Mouse (Mus musculus) midbrain, embryonic 15.5 days (tissue): ENCODE data around the gene Gm20388. TPM values are rescaled to one million over a fixed set of nuclear protein-coding genes. Genes with fewer than 3 reads are reported as not detected.

ENCODE experiments used
- ATAC-seq: fragments of 200-750 bp; cut with Nextera tagmentation; replicated peaks from 2 replicates; pipeline ENCODE4 v1.8.0; 2017; ENCODE audit warnings: moderate TSS enrichment
- H3K27ac ChIP-seq: fragments of 300-500 bp; sonication (generic); 2 replicates; pipeline ENCODE4 v1.5.1; 2015; ENCODE audit warnings: mild to moderate bottlenecking, inconsistent platforms
- H3K27me3 ChIP-seq: fragments of 300-500 bp; sonication (generic); replicated peaks from 2 replicates; pipeline ENCODE4 v1.6.1; 2015; ENCODE audit warnings: inconsistent platforms
- H3K36me3 ChIP-seq: fragments of 300-500 bp; sonication (generic); replicated peaks from 2 replicates; pipeline ENCODE4 v1.6.1; 2015; ENCODE audit warnings: inconsistent platforms
- H3K4me1 ChIP-seq: fragments of 300-500 bp; sonication (generic); 2 replicates; pipeline ENCODE4 v1.6.1; 2015; ENCODE audit warnings: inconsistent platforms
- H3K4me2 ChIP-seq: fragments of 300-500 bp; sonication (generic); 2 replicates; pipeline ENCODE4 v1.6.1; 2015; ENCODE audit warnings: inconsistent platforms, mild to moderate bottlenecking, moderate library complexity
- H3K4me3 ChIP-seq: fragments of 300-500 bp; sonication (generic); 2 replicates; pipeline ENCODE4 v1.5.1; 2015; ENCODE audit warnings: mild to moderate bottlenecking, inconsistent platforms
- H3K9ac ChIP-seq: fragments of 300-500 bp; sonication (generic); 2 replicates; pipeline ENCODE4 v1.6.1; 2015; ENCODE audit warnings: mild to moderate bottlenecking, inconsistent platforms
- H3K9me3 ChIP-seq: fragments of 300-500 bp; sonication (generic); 2 replicates; pipeline ENCODE4 v1.6.1; 2016; ENCODE audit warnings: inconsistent platforms
- WGBS: fragments of 180-500 bp; shearing (Covaris S2); methylation state at CpG from one replicate; pipeline ENCODE4 v1.1.7; 2015; ENCODE audit warnings: mixed read lengths; 5-methylcytosine and 5-hydroxymethylcytosine counted together
- polyA plus RNA-seq: library from polyadenylated mRNA; unstranded; fragments of >200 nt; fragmentation: Nextera tagmentation; extraction: Ambion mirVana; gene quantifications from 2 replicates; pipeline ENCODE4 v1.2.1, GENCODE M21; 2015

Gm20388 gene
- polyA plus RNA-seq, 1 experiment from 2014 or later: 5.6 TPM

DNA sequence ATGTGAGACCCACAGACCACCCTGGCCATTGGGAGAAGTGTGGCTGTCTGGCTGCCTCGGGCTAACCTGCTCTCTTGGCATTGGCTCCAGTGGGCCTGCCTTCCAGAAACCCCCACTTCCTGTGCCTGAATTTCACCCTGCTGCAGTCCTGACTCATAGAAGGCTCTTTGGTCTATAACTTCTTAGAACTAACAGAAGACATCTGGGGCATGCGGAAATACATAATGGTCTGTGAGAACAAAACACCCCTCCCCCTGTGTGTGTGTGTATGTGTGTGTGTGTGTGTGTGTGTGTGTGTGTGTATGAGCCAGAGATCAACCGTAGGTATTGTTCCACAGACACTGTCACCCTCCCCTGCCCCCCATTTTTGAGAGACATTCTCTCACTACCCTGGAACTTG is 152.7 kb downstream of the Gm20388 start:
- Histone ChIP-seq H3K4me3 (no peak overlapping the region), H3K27ac (no peak overlapping the region), H3K4me2 (no peak overlapping the region), H3K9ac (no peak overlapping the region), H3K27me3 (no peaks in the 10 kb centered on the region), H3K4me1 (no peaks in the 10 kb centered on the region), H3K36me3 (no peaks in the 10 kb centered on the region), H3K9me3 (no peaks in the 10 kb centered on the region)
- WGBS: 76% methylated on average over 3 of the region's 3 CpGs
- no peak for ATAC-seq

DNA sequence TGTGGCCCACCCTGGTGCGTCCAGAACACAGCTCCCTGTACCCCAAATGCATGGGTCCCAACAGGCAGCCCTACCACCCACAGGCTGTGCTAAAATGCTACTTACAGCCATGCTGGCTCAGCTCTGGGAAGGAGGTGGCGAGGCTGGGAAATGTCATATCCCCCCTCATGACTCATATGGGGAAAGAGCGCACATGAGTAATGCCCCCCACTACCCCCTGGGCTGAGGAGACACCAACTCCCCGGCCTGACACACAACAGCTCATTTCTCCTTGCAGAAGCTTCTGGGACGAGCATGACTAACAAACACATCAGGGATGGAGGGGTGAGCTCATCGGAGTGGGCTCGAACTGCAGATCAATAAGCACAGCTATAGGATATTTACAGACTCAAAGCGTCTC is 155.0 kb downstream of the Gm20388 start:
- Histone ChIP-seq H3K9me3 (no peaks in the 10 kb centered on the region), H3K9ac (no peak overlapping the region), H3K4me2 (no peak overlapping the region), H3K4me1 (no peaks in the 10 kb centered on the region), H3K27ac (no peak overlapping the region), H3K27me3 (no peaks in the 10 kb centered on the region), H3K4me3 (no peak overlapping the region), H3K36me3 (no peaks in the 10 kb centered on the region)
- WGBS: 89% methylated on average over 8 of the region's 8 CpGs
- ATAC-seq: no peak

DNA sequence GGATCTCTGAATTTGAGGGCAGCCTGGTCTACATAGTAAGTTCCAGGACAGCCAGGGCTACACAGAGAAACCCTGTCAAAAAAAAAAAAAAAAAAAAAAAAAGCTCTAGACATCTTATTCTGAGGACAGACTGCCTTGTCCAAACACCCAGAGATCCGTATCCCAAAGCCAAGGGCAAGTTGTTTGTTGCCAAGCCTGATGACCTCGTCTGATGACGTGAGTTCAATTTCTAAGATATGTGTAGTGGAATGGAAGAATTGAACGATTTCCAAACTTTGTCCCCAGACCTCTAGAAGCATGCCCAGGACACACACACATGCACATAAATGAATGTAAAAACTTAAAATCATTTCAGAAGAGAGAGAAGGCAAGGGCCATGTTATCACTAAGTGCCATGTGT is 155.6 kb downstream of the Gm20388 start:
- no peak for ATAC-seq
- no peaks in the 10 kb centered on the region for H3K4me1 ChIP-seq
- H3K27ac ChIP-seq: no peak overlapping the region
- WGBS: 86% methylated on average over 4 of the region's 4 CpGs
- no peaks in the 10 kb centered on the region for H3K36me3 ChIP-seq
- no peak overlapping the region for H3K4me2 ChIP-seq
- H3K9me3 ChIP-seq: no peaks in the 10 kb centered on the region
- H3K9ac ChIP-seq: no peak overlapping the region
- H3K27me3 ChIP-seq: no peaks in the 10 kb centered on the region
- no peak overlapping the region for H3K4me3 ChIP-seq

DNA sequence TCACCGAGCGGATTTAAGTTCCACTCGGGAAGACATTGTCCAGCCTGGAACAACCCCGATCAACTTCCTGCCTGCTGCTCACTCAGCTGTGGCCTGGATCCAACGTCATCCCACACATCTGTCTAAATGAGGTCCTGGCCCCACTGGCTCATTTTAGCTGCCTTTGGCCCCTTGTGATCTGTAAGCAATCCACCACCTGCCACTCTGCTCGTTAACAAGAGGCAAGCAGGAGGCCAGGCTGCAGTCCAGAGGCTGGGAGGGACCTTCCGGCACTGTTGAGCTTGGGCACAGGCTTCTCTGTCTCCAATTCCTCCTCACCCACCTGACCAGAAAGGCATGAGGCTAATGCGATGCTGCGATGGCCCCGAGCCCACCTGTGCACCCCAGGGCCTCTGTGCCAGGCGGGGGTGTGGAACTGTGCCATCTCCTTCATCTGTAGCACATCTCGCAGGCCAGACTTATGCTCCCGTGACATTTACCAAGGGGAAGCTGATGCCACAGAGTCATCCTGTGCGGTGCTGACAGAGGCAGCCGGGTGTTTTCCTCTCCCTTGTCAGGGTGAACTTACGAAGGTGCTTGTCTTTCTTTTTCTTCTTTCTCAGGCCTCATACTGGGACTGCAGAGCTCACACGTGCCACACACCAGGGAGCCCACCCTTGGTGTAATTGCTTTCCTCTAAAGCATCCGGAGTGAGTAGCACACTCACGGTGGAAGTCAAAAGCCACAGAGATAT is 157.5 kb downstream of the Gm20388 start:
- Histone ChIP-seq H3K27ac (no peak overlapping the region), H3K36me3 (no peaks in the 10 kb centered on the region), H3K4me3 (no peak overlapping the region), H3K4me1 (peaks cover 4% of the 10 kb centered on the region; the same call in 1 of the 2 replicates), H3K4me2 (no peak overlapping the region), H3K9me3 (no peaks in the 10 kb centered on the region), H3K27me3 (no peaks in the 10 kb centered on the region), H3K9ac (no peak overlapping the region)
- ATAC-seq: no peak
- WGBS: 61% methylated on average over 19 of the region's 19 CpGs

DNA sequence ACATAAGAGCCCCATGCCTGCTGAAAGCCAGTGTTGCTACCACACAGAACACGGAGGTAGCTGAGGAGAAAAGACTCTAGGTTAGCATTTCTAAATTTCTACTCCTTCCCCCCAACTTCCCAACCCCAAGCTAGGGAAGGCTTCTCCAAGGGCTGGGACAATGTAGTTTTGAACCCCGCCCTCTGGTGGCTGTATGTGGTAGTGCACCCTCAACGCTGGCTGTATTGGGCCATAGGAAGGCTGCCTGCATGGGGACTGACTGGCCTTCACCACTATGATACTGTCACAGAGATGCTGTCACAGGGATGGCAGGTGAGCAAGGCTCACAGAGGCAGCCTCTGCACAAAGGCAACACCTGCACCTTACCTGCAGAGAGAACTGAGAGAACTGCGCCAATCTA is 161.0 kb downstream of the Gm20388 start:
- H3K4me1 ChIP-seq: peaks cover 4% of the 10 kb centered on the region; the same call in 1 of the 2 replicates
- H3K4me2 ChIP-seq: no peak overlapping the region
- no peak overlapping the region for H3K4me3 ChIP-seq
- no peaks in the 10 kb centered on the region for H3K9me3 ChIP-seq
- H3K36me3 ChIP-seq: no peaks in the 10 kb centered on the region
- WGBS: 29% methylated on average over 4 of the region's 4 CpGs
- ATAC-seq: peak; percentile 50; the same call in 1 of the 2 replicates
- no peaks in the 10 kb centered on the region for H3K27me3 ChIP-seq
- H3K27ac ChIP-seq: no peak overlapping the region
- no peak overlapping the region for H3K9ac ChIP-seq

DNA sequence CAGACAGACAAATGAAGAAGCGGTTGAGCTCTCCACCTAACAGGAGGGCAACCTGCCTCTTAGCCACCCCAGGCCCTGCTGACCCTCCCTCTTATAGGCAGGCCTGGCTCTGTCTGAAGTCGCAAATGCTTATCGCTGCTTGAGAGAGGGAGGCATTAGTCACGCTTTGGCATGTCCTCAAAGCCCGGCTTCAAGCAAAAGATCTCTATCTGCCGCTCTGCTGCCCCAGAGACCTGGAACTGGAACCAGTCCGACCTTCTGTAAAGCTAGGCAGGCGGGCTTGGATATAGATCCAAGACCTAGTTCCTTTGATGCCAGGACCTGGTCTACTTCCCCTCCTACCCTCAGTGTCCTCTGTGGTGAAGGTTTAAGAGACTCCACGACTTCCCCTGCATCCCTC is 161.6 kb downstream of the Gm20388 start:
- H3K9ac ChIP-seq: no peak overlapping the region
- no peak overlapping the region for H3K27ac ChIP-seq
- no peak overlapping the region for H3K4me2 ChIP-seq
- H3K27me3 ChIP-seq: no peaks in the 10 kb centered on the region
- H3K9me3 ChIP-seq: no peaks in the 10 kb centered on the region
- WGBS: 46% methylated on average over 9 of the region's 9 CpGs
- H3K36me3 ChIP-seq: no peaks in the 10 kb centered on the region
- H3K4me1 ChIP-seq: peaks cover 4% of the 10 kb centered on the region; the same call in 1 of the 2 replicates
- H3K4me3 ChIP-seq: no peak overlapping the region
- ATAC-seq: no peak

DNA sequence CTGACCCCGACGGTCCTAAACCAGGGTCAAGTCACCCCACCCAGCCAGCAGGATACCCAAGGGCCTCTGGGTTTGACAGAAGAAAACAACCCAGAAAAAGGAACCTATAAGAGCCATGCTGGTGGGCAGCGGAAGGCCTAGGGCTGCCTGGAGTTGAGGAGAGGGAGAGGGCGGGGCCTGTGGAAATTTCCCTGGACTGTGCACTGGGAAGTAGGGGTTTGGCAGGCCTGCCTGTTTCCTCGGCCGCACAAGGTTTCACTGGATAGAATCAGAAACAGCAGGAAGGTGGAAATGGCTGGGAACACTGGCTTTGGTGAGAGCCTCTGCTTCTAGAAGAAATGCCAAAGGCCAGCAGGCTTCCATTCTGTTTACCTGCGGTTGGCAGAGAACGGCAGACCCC is 162.2 kb downstream of the Gm20388 start:
- Histone ChIP-seq H3K9me3 (no peaks in the 10 kb centered on the region), H3K27ac (no peak overlapping the region), H3K4me1 (peaks cover 4% of the 10 kb centered on the region; the same call in 1 of the 2 replicates), H3K36me3 (no peaks in the 10 kb centered on the region), H3K4me3 (no peak overlapping the region), H3K27me3 (no peaks in the 10 kb centered on the region), H3K9ac (no peak overlapping the region), H3K4me2 (no peak overlapping the region)
- ATAC-seq: no peak
- 86% methylated on average over 8 of the region's 8 CpGs for WGBS

DNA sequence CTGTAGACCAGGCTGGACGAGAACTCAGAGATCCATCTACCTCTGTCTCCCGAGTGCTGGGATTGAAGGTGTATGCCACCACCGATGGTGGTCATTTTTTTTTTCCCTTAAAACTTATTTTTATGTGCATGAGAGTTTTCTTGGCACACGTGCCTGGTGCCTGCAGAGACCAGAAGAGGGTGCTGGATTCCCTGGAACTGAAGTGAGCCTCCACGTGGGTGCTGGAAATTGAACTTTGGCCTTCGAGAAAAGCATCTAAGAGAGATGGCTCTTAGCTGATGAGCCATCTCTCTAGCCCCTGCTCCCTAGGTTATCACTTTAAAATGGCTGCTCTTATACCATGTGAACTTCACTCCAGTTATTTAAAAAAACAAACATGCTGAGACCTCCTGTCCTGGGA is 163.9 kb downstream of the Gm20388 start:
- 79% methylated on average over 6 of the region's 6 CpGs for WGBS
- no peaks in the 10 kb centered on the region for H3K36me3 ChIP-seq
- no peak for ATAC-seq

GRCm38 (mm10) chr8:120075347-120075746 is 164.7 kb downstream of the Gm20388 start:
- no peak overlapping the region for H3K4me2 ChIP-seq
- 51% methylated on average over 6 of the region's 6 CpGs for WGBS
- no peaks in the 10 kb centered on the region for H3K27me3 ChIP-seq
- H3K9me3 ChIP-seq: no peaks in the 10 kb centered on the region
- H3K27ac ChIP-seq: no peak overlapping the region
- peaks cover 4% of the 10 kb centered on the region; the same call in 1 of the 2 replicates for H3K4me1 ChIP-seq
- ATAC-seq: no peak
- H3K36me3 ChIP-seq: no peaks in the 10 kb centered on the region
- no peak overlapping the region for H3K9ac ChIP-seq
- H3K4me3 ChIP-seq: no peak overlapping the region

More for the DNA sequence above, 163.9 kb downstream of the Gm20388 start:
- peaks cover 4% of the 10 kb centered on the region; the same call in 1 of the 2 replicates for H3K4me1 ChIP-seq
- no peak overlapping the region for H3K27ac ChIP-seq
- no peaks in the 10 kb centered on the region for H3K9me3 ChIP-seq
- H3K9ac ChIP-seq: no peak overlapping the region
- no peak overlapping the region for H3K4me2 ChIP-seq
- H3K27me3 ChIP-seq: no peaks in the 10 kb centered on the region
- H3K4me3 ChIP-seq: no peak overlapping the region

GRCm38 (mm10) chr8:120078080-120078479 is 167.4 kb downstream of the Gm20388 start:
- Histone ChIP-seq H3K4me3 (no peak overlapping the region), H3K4me1 (no peaks in the 10 kb centered on the region), H3K9ac (no peak overlapping the region), H3K27me3 (no peaks in the 10 kb centered on the region), H3K9me3 (no peaks in the 10 kb centered on the region), H3K27ac (no peak overlapping the region), H3K36me3 (peaks cover 20% of the 10 kb centered on the region), H3K4me2 (no peak overlapping the region)
- ATAC-seq: peak; percentile 57
- WGBS: 17% methylated on average over 10 of the region's 10 CpGs

GRCm38 (mm10) chr8:120079361-120079760 is 168.7 kb downstream of the Gm20388 start:
- no peaks in the 10 kb centered on the region for H3K27me3 ChIP-seq
- no peak overlapping the region for H3K4me3 ChIP-seq
- H3K9ac ChIP-seq: no peak overlapping the region
- WGBS: 50% methylated on average over 5 of the region's 5 CpGs
- H3K27ac ChIP-seq: no peak overlapping the region
- no peak for ATAC-seq
- H3K9me3 ChIP-seq: no peaks in the 10 kb centered on the region
- no peak overlapping the region for H3K4me2 ChIP-seq
- H3K4me1 ChIP-seq: no peaks in the 10 kb centered on the region
- peaks cover 23% of the 10 kb centered on the region for H3K36me3 ChIP-seq

- H3K9me3 ChIP-seq: no peaks in the 10 kb centered on the region
- H3K27me3 ChIP-seq: no peaks in the 10 kb centered on the region
- no peak overlapping the region for H3K27ac ChIP-seq
- H3K4me3 ChIP-seq: no peak overlapping the region
- no peaks in the 10 kb centered on the region for H3K4me1 ChIP-seq
- peaks cover 47% of the 10 kb centered on the region for H3K36me3 ChIP-seq
- WGBS: 95% methylated on average over 8 of the region's 8 CpGs
- no peak for ATAC-seq
- no peak overlapping the region for H3K4me2 ChIP-seq
- H3K9ac ChIP-seq: no peak overlapping the region
Observed at GRCm38 (mm10) chr8:120083261-120083660, 172.6 kb downstream of the Gm20388 start.

DNA sequence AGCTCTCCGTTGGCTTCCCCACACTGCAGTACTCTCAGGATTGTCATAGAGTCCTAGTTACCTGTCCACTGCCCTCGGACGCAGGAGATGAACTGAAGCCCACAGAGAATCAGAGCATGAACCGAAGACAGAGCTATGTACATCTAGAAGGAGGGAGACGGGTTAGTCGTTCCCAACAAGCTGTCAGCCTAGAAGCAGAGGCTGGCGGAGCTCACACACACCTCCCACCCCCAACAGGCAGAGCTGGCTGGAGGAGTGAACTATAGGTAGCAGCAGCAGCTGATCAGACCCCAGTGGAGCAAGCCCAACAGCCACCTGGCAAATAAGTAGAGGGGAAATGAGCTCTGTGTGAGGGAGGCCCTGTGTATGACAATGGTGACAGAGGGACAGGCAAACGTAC is 174.1 kb downstream of the Gm20388 start:
- ATAC-seq: no peak
- no peaks in the 10 kb centered on the region for H3K9me3 ChIP-seq
- H3K36me3 ChIP-seq: peaks cover 52% of the 10 kb centered on the region
- WGBS: 89% methylated on average over 8 of the region's 8 CpGs
- H3K27ac ChIP-seq: no peak overlapping the region
- H3K27me3 ChIP-seq: no peaks in the 10 kb centered on the region
- H3K4me3 ChIP-seq: no peak overlapping the region
- no peaks in the 10 kb centered on the region for H3K4me1 ChIP-seq
- H3K9ac ChIP-seq: no peak overlapping the region
- no peak overlapping the region for H3K4me2 ChIP-seq
